Mouse (Mus musculus): ENCODE data around the gene Wwox. TPM values are rescaled to one million over a fixed set of nuclear protein-coding genes. Genes with fewer than 3 reads are reported as not detected.

Wwox gene
- total and polyA plus RNA-seq, 3 experiments, result 7.8 to 11.5 (median 9.1) TPM

- Histone ChIP-seq H3K9me3 (replicated peaks; ENCODE audit: low read length) (no peaks in the 10 kb centered on the region), H3K27me3 (replicated peaks) (no peaks in the 10 kb centered on the region), H3K36me3 (replicated peaks in 1 of 2; ENCODE audit: control insufficient read depth in 1 of 2, insufficient read depth in 1 of 2, low read length in 1 of 2) (peaks cover 0 to 3% of the 10 kb centered on the region in 2 experiments), H3K27ac (ENCODE audit: insufficient read depth, low read depth) (no peak overlapping the region), H3K9ac (ENCODE audit: insufficient read depth, low read depth) (no peak overlapping the region), H3K4me3 (replicated peaks in 1 of 3; ENCODE audit: low read depth in 2 of 3, low read length in 2 of 3, poor library complexity in 1 of 3) (no peak overlapping the region), H3K79me2 (replicated peaks; ENCODE audit: control insufficient read depth, extremely low read depth, insufficient read depth, poor library complexity, severe bottlenecking) (no peaks in the 10 kb centered on the region), H3K4me1 (ENCODE audit: control insufficient read depth in 1 of 2, insufficient read depth in 2 of 2) (0 out of 4 replicates have a peak, but pooled peaks cover 0 to 5% of the 10 kb centered on the region in 2 experiments), H3K4me2 (ENCODE audit: insufficient read depth, low read depth, poor library complexity, severe bottlenecking) (no peak overlapping the region)
- in situ Hi-C loops (cut with MboI; ENCODE audit: low pct_ligation_motif_present, low pct_unique_long_range_greater_than_20kb, low sequenced_read_pairs) (no loop called here), dilution Hi-C loops (cut with MboI; ENCODE audit: extremely low pct_ligation_motif_present, extremely low pct_unique_long_range_greater_than_20kb, low sequenced_read_pairs) (no loop called here)
- no peak for DNase-seq (ENCODE audit: extremely low read depth)
- TF ChIP-seq MXI1 (IDR thresholded peaks at IDR 0.05; ENCODE audit: low read depth, low read length) (no peak), USF1 (IDR thresholded peaks at IDR 0.05; ENCODE audit: low read depth, low read length) (no peak), PAX5 (IDR thresholded peaks at IDR 0.05; ENCODE audit: low read length) (no peak), ZC3H11A (IDR thresholded peaks at IDR 0.05; ENCODE audit: low read depth, low read length) (no peak), NELFE (IDR thresholded peaks at IDR 0.05; ENCODE audit: low read depth, low read length) (no peak), POLR2A (IDR thresholded peaks at IDR 0.05; ENCODE audit: low read depth, low read length) (no peak), JUND (conservative IDR thresholded peaks at IDR 0.05; ENCODE audit: low read depth, low read length) (no peak), TBP (conservative IDR thresholded peaks at IDR 0.05; ENCODE audit: low read depth, low read length) (no peak), MAFK (IDR thresholded peaks at IDR 0.05; ENCODE audit: insufficient replicate concordance, low read length) (no peak), GABPA (IDR thresholded peaks at IDR 0.05; ENCODE audit: insufficient replicate concordance, low read depth, low read length) (no peak)
These were observed 163.6 kb downstream of the Wwox start for GRCm38 (mm10) chr8:114603046-114603445.

GRCm38 (mm10) chr8:114603561-114603960, 164.1 kb downstream of the Wwox start:
- Histone ChIP-seq H3K4me1 (ENCODE audit: control insufficient read depth in 1 of 2, insufficient read depth in 2 of 2) (0 out of 4 replicates have a peak, but pooled peaks cover 0 to 5% of the 10 kb centered on the region in 2 experiments), H3K9me3 (replicated peaks; ENCODE audit: low read length) (no peaks in the 10 kb centered on the region), H3K9ac (ENCODE audit: insufficient read depth, low read depth) (no peak overlapping the region), H3K4me2 (ENCODE audit: insufficient read depth, low read depth, poor library complexity, severe bottlenecking) (no peak overlapping the region), H3K36me3 (replicated peaks in 1 of 2; ENCODE audit: control insufficient read depth in 1 of 2, insufficient read depth in 1 of 2, low read length in 1 of 2) (peaks cover 0 to 3% of the 10 kb centered on the region in 2 experiments), H3K79me2 (replicated peaks; ENCODE audit: control insufficient read depth, extremely low read depth, insufficient read depth, poor library complexity, severe bottlenecking) (no peaks in the 10 kb centered on the region), H3K27me3 (replicated peaks) (no peaks in the 10 kb centered on the region), H3K4me3 (replicated peaks in 1 of 3; ENCODE audit: low read depth in 2 of 3, low read length in 2 of 3, poor library complexity in 1 of 3) (no peak overlapping the region), H3K27ac (ENCODE audit: insufficient read depth, low read depth) (no peak overlapping the region)
- DNase-seq (ENCODE audit: extremely low read depth), result no peak
- TF ChIP-seq JUN (IDR thresholded peaks at IDR 0.05; ENCODE audit: insufficient read depth, low read depth, low read length) (no peak), RCOR1 (conservative IDR thresholded peaks at IDR 0.05; ENCODE audit: low read depth, low read length) (no peak), MAFK (IDR thresholded peaks at IDR 0.05; ENCODE audit: insufficient replicate concordance, low read length) (no peak), MEF2A (IDR thresholded peaks at IDR 0.05; ENCODE audit: borderline replicate concordance, low read depth, low read length) (no peak)
- dilution Hi-C loops (cut with MboI; ENCODE audit: extremely low pct_ligation_motif_present, extremely low pct_unique_long_range_greater_than_20kb, low sequenced_read_pairs) (no loop called here), in situ Hi-C loops (cut with MboI; ENCODE audit: low pct_ligation_motif_present, low pct_unique_long_range_greater_than_20kb, low sequenced_read_pairs) (no loop called here)

- Histone ChIP-seq H3K79me2 (replicated peaks; ENCODE audit: control insufficient read depth, extremely low read depth, insufficient read depth, poor library complexity, severe bottlenecking) (no peaks in the 10 kb centered on the region), H3K4me3 (replicated peaks in 1 of 3; ENCODE audit: low read depth in 2 of 3, low read length in 2 of 3, poor library complexity in 1 of 3) (no peak overlapping the region), H3K4me2 (ENCODE audit: insufficient read depth, low read depth, poor library complexity, severe bottlenecking) (no peak overlapping the region), H3K9ac (ENCODE audit: insufficient read depth, low read depth) (no peak overlapping the region), H3K9me3 (replicated peaks; ENCODE audit: low read length) (no peaks in the 10 kb centered on the region), H3K27me3 (replicated peaks) (no peaks in the 10 kb centered on the region), H3K4me1 (ENCODE audit: control insufficient read depth in 1 of 2, insufficient read depth in 2 of 2) (0 out of 4 replicates have a peak, but pooled peaks cover 0 to 5% of the 10 kb centered on the region in 2 experiments), H3K36me3 (replicated peaks in 1 of 2; ENCODE audit: control insufficient read depth in 1 of 2, insufficient read depth in 1 of 2, low read length in 1 of 2) (peaks cover 0 to 3% of the 10 kb centered on the region in 2 experiments), H3K27ac (ENCODE audit: insufficient read depth, low read depth) (no peak overlapping the region)
- TF ChIP-seq ZC3H11A (IDR thresholded peaks at IDR 0.05; ENCODE audit: low read depth, low read length) (no peak), POLR2A (IDR thresholded peaks at IDR 0.05; ENCODE audit: low read depth, low read length) (no peak), E2F4 (IDR thresholded peaks at IDR 0.05; ENCODE audit: insufficient replicate concordance, low read depth, low read length) (no peak), MXI1 (IDR thresholded peaks at IDR 0.05; ENCODE audit: low read depth, low read length) (no peak), TBP (conservative IDR thresholded peaks at IDR 0.05; ENCODE audit: low read depth, low read length) (no peak), GABPA (IDR thresholded peaks at IDR 0.05; ENCODE audit: insufficient replicate concordance, low read depth, low read length) (no peak), EP300 (IDR thresholded peaks at IDR 0.05; ENCODE audit: low read length) (no peak), CHD1 (IDR thresholded peaks at IDR 0.05; ENCODE audit: low read depth, low read length) (no peak), JUN (IDR thresholded peaks at IDR 0.05; ENCODE audit: insufficient read depth, low read depth, low read length) (no peak), HCFC1 (IDR thresholded peaks at IDR 0.05; ENCODE audit: low read depth, low read length) (no peak), UBTF (IDR thresholded peaks at IDR 0.05; ENCODE audit: low read depth, low read length) (no peak)
- DNase-seq (ENCODE audit: extremely low read depth), result no peak
- dilution Hi-C loops (cut with MboI; ENCODE audit: extremely low pct_ligation_motif_present, extremely low pct_unique_long_range_greater_than_20kb, low sequenced_read_pairs) (no loop called here), in situ Hi-C loops (cut with MboI; ENCODE audit: low pct_ligation_motif_present, low pct_unique_long_range_greater_than_20kb, low sequenced_read_pairs) (no loop called here)
These were observed 164.9 kb downstream of the Wwox start for GRCm38 (mm10) chr8:114604315-114604714.
